Mouse (Mus musculus) common myeloid progenitor, adult 5-6 weeks (primary cell): ENCODE measurements around the gene Sprr2i. TPM values are rescaled to one million over a fixed set of nuclear protein-coding genes. Genes with fewer than 3 reads are reported as not detected.

Experiments
- ATAC-seq: replicated peaks from 2 replicates; pipeline ENCODE4 v1.8.0; 2016; ENCODE audit warnings: low read depth, mild to moderate bottlenecking, moderate TSS enrichment, inconsistent platforms; ENCODE audit not compliant: poor library complexity, severe bottlenecking
- total RNA-seq: library from RNA; stranded (forward); fragments of 200-1000, 187-1606 nt; gene quantifications from 2 replicates; pipeline ENCODE4 v1.2.3, GENCODE M21; 2017

The Sprr2i gene
- total RNA-seq: not detected in 2 replicates

GRCm38 (mm10) chr3:92407691-92408090 is at the start of gene Sprr2i:
Gene Sprr2i (plus strand): TSS chr3:92407991.
- no peak for ATAC-seq

GRCm38 (mm10) chr3:92361619-92362018 is 46.2 kb upstream of the Sprr2i start:
- ATAC-seq: no peak

GRCm38 (mm10) chr3:92364887-92365286 is 42.9 kb upstream of the Sprr2i start, which contains the start of gene Sprr2f:
Gene Sprr2f (plus strand): TSS chr3:92365187.
- ATAC-seq: no peak

- no peak for ATAC-seq
These were observed 34.2 kb upstream of the Sprr2i start for GRCm38 (mm10) chr3:92373613-92374012.

GRCm38 (mm10) chr3:92385385-92385784 is 22.4 kb upstream of the Sprr2i start, which contains the start of gene Sprr2h:
Gene Sprr2h (plus strand): TSS chr3:92385685.
- ATAC-seq: no peak

GRCm38 (mm10) chr3:92394301-92394700 is 13.5 kb upstream of the Sprr2i start:
- ATAC-seq: no peak

GRCm38 (mm10) chr3:92417782-92418181 is 10.0 kb downstream of the Sprr2i start, which contains the start of gene Sprr2j-ps:
Gene Sprr2j-ps (plus strand): TSS chr3:92418082.
- no peak for ATAC-seq

GRCm38 (mm10) chr3:92429323-92429722 is 21.5 kb downstream of the Sprr2i start, which contains the start of gene Gm9774:
Gene Gm9774 (minus strand): TSS chr3:92429423.
- ATAC-seq: no peak

GRCm38 (mm10) chr3:92432282-92432681 is 24.5 kb downstream of the Sprr2i start, which contains the start of gene Sprr2k:
Gene Sprr2k (plus strand): TSS chr3:92432582.
- no peak for ATAC-seq

GRCm38 (mm10) chr3:92438689-92439088 is 30.9 kb downstream of the Sprr2i start, which contains the start of gene Sprr1b:
Gene Sprr1b (minus strand): TSS chr3:92438789.
- no peak for ATAC-seq

- no peak for ATAC-seq
These were observed 32.4 kb downstream of the Sprr2i start for GRCm38 (mm10) chr3:92440177-92440576.

- no peak for ATAC-seq
These were observed 47.4 kb downstream of the Sprr2i start for GRCm38 (mm10) chr3:92455151-92455550.

- ATAC-seq: no peak
These were observed 50.8 kb downstream of the Sprr2i start, which contains the start of gene Sprr3 for GRCm38 (mm10) chr3:92458620-92459019. Gene Sprr3 (minus strand): TSS chr3:92458720.

Other genes starting within 250 kb of the Sprr2i start
- not detected in 2 replicates for gene Sprr2a1, start 192.2 kb upstream of the Sprr2i start, total RNA-seq
- not detected in 2 replicates for gene Sprr2a2, start 192.1 kb upstream of the Sprr2i start, total RNA-seq
- gene Sprr2a3, start 122.6 kb upstream of the Sprr2i start, total RNA-seq: not detected in 2 replicates
- not detected in 2 replicates for gene Sprr2b, start 91.4 kb upstream of the Sprr2i start, total RNA-seq
- not detected in 2 replicates for gene Sprr2d, start 68.9 kb upstream of the Sprr2i start, total RNA-seq
- gene Sprr2e, start 55.8 kb upstream of the Sprr2i start, total RNA-seq: not detected in 2 replicates
- not detected in 2 replicates for gene Sprr2f, start 42.8 kb upstream of the Sprr2i start, total RNA-seq
- gene Sprr2h, start 22.3 kb upstream of the Sprr2i start, total RNA-seq: not detected in 2 replicates
- gene Sprr2j-ps, start 10.1 kb downstream of the Sprr2i start, total RNA-seq: not detected in 2 replicates
- gene Gm9774, start 21.4 kb downstream of the Sprr2i start, total RNA-seq: 3.0 and 5.6 TPM in 2 replicates
- not detected in 2 replicates for gene Sprr2k, start 24.6 kb downstream of the Sprr2i start, total RNA-seq
- not detected in 2 replicates for gene Sprr1b, start 30.8 kb downstream of the Sprr2i start, total RNA-seq
- gene Sprr3, start 50.7 kb downstream of the Sprr2i start, total RNA-seq: not detected in 2 replicates
- not detected in 2 replicates for gene Sprr1a, start 77.9 kb downstream of the Sprr2i start, total RNA-seq
- not detected in 2 replicates for gene Sprr4, start 92.5 kb downstream of the Sprr2i start, total RNA-seq
- not detected in 2 replicates for gene 2310046K23Rik, start 126.5 kb downstream of the Sprr2i start, total RNA-seq
- gene Ivl, start 165.7 kb downstream of the Sprr2i start, total RNA-seq: not detected in 2 replicates
- gene Smcp, start 181.0 kb downstream of the Sprr2i start, total RNA-seq: not detected in 2 replicates
- not detected in 2 replicates for gene 2210017I01Rik, start 199.5 kb downstream of the Sprr2i start, total RNA-seq
- not detected in 2 replicates for gene Lce6a, start 213.7 kb downstream of the Sprr2i start, total RNA-seq
- gene Lce1a1, start 240.3 kb downstream of the Sprr2i start, total RNA-seq: not detected in 2 replicates
- gene Lce1b, start 248.9 kb downstream of the Sprr2i start, total RNA-seq: not detected in 2 replicates